Mouse (Mus musculus) hindbrain, embryonic 14.5 days (tissue): ENCODE data around the gene Selenom. TPM values are rescaled to one million over a fixed set of nuclear protein-coding genes. Genes with fewer than 3 reads are reported as not detected.

Experiments
- ATAC-seq: fragments of 200-750 bp; cut with Nextera tagmentation; 2 replicates; pipeline ENCODE4 v1.8.0; 2017; ENCODE audit warnings: moderate number of reproducible peaks, mild to moderate bottlenecking, moderate TSS enrichment, moderate library complexity; ENCODE audit not compliant: low FRiP score
- DNase-seq: peaks from one replicate; pipeline ENCODE4 v3.0.0-alpha.2; 2015; ENCODE audit warnings: low spot score
- H3K27ac ChIP-seq: fragments of 300-500 bp; sonication (generic); 2 replicates; pipeline ENCODE4 v1.5.1; 2014; ENCODE audit warnings: mild to moderate bottlenecking, moderate library complexity
- H3K27me3 ChIP-seq: fragments of 300-500 bp; sonication (generic); 2 replicates; pipeline ENCODE4 v1.6.1; 2014; ENCODE audit warnings: mild to moderate bottlenecking, low read length, mixed read lengths; ENCODE audit not compliant: control insufficient read depth, insufficient read depth
- H3K36me3 ChIP-seq: fragments of 300-500 bp; sonication (generic); replicated peaks from 2 replicates; pipeline ENCODE4 v1.6.1; 2014; ENCODE audit not compliant: control insufficient read depth, insufficient read depth
- H3K4me1 ChIP-seq: fragments of 300-500 bp; sonication (generic); replicated peaks from 2 replicates; pipeline ENCODE4 v1.6.1; 2014; ENCODE audit warnings: antibody characterized with exemption, low read length, mixed read lengths; ENCODE audit not compliant: control insufficient read depth, insufficient read depth
- H3K4me2 ChIP-seq: fragments of 300-500 bp; sonication (generic); replicated peaks from 2 replicates; pipeline ENCODE4 v1.6.1; 2014; ENCODE audit warnings: mild to moderate bottlenecking, moderate library complexity
- H3K4me3 ChIP-seq: fragments of 300-500 bp; sonication (generic); replicated peaks from 2 replicates; pipeline ENCODE4 v1.5.1; 2014; ENCODE audit warnings: mild to moderate bottlenecking, low read length
- H3K9ac ChIP-seq: fragments of 300-500 bp; sonication (generic); 2 replicates; pipeline ENCODE4 v1.6.1; 2014
- H3K9me3 ChIP-seq: fragments of 300-500 bp; sonication (generic); 2 replicates; pipeline ENCODE4 v1.6.1; 2016; ENCODE audit warnings: low read length; ENCODE audit not compliant: control insufficient read depth
- WGBS: fragments of 180-500 bp; shearing (Covaris S2); extraction: QIAGEN DNeasy Blood & Tissue Kit; methylation state at CpG from one replicate; pipeline ENCODE4 v1.1.7; 2014; 5-methylcytosine and 5-hydroxymethylcytosine counted together
- polyA plus RNA-seq: library from polyadenylated mRNA; unstranded; fragments of >200 nt; fragmentation: Nextera tagmentation; extraction: Ambion mirVana; gene quantifications from 2 replicates; pipeline ENCODE4 v1.2.1, GENCODE M21; 2014

The Selenom gene
- polyA plus RNA-seq, 1 experiment from 2014 or later = 105 TPM

DNA sequence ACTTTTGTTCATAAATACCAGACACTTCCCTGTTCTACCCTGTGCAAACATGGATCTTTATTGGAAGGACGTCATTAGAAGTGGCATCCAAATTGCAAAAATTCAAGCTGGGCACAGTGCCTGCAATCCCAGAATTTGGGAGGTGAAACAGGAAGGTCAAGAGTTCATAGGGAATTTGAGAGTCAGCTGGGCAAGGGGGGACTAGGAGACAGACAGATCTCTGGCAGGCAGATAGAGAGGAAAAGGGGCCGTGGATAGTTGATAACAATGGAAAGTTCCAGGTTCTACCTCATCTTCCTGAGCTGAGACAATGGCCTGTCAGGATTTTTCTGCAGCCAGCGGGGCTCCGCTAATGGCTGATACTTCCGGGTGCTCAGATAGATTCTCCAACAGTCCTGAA, 35.3 kb downstream of the Selenom start:
- Histone ChIP-seq H3K9me3 (no peaks in the 10 kb centered on the region), H3K9ac (no peak overlapping the region)
- 87% methylated on average over 5 of the region's 5 CpGs for WGBS

DNA sequence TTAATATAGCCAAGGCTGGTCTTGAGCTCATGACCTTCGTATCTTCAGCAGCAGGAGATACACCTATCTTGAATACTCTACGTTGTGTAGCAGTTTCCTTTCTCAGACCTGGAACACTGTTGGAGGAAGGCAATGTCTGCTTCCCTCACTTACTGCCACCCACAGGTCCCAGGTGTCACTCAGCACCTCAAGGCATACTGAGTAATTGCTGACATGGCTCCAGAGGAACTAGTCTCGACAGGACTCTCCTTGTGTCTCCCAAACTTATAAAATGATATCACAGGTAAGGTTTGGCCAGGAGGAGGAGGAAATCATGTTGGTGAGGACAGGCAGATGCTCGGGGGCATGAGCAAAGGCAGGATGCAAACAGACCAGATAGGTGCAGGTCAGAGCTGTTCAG, 40.5 kb downstream of the Selenom start:
- Histone ChIP-seq H3K9ac (no peak overlapping the region), H3K36me3 (no peaks in the 10 kb centered on the region), H3K4me3 (no peak overlapping the region), H3K27me3 (no peaks in the 10 kb centered on the region), H3K9me3 (no peaks in the 10 kb centered on the region), H3K27ac (no peak overlapping the region), H3K4me1 (no peaks in the 10 kb centered on the region), H3K4me2 (no peak overlapping the region)
- DNase-seq = no peak
- WGBS = 85% methylated on average over 4 of the region's 4 CpGs
- no peak for ATAC-seq

More for the DNA sequence above, 35.3 kb downstream of the Selenom start:
- ATAC-seq = no peak
- H3K4me2 ChIP-seq = no peak overlapping the region
- H3K4me1 ChIP-seq = no peaks in the 10 kb centered on the region
- no peak overlapping the region for H3K27ac ChIP-seq
- DNase-seq = no peak
- no peaks in the 10 kb centered on the region for H3K27me3 ChIP-seq
- no peak overlapping the region for H3K4me3 ChIP-seq
- H3K36me3 ChIP-seq = no peaks in the 10 kb centered on the region

DNA sequence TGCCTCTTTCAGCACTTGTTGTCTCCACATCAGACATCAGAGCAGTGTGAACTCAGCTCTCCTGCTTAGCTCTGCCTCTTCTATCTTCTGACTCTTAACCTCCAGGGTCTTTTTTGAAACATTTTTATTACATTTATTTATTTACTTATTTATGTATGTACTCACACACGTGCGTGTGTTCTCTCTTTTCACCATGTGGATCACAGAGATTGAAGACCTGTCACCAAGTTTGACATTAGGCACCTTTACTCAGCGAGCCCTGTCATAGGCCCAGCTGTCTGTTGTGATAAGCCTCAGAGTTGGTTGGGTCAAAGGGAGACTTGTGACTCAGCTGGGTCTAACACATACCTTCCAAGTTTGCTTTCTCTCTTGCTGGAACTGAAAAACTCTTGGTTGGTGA, 43.4 kb downstream of the Selenom start:
- Histone ChIP-seq H3K9me3 (no peaks in the 10 kb centered on the region), H3K27ac (no peak overlapping the region), H3K4me3 (no peak overlapping the region), H3K27me3 (no peaks in the 10 kb centered on the region), H3K9ac (no peak overlapping the region), H3K36me3 (no peaks in the 10 kb centered on the region), H3K4me1 (no peaks in the 10 kb centered on the region), H3K4me2 (no peak overlapping the region)
- ATAC-seq (no peak), DNase-seq (no peak)
- 80% methylated on average over 3 of the region's 3 CpGs for WGBS

DNA sequence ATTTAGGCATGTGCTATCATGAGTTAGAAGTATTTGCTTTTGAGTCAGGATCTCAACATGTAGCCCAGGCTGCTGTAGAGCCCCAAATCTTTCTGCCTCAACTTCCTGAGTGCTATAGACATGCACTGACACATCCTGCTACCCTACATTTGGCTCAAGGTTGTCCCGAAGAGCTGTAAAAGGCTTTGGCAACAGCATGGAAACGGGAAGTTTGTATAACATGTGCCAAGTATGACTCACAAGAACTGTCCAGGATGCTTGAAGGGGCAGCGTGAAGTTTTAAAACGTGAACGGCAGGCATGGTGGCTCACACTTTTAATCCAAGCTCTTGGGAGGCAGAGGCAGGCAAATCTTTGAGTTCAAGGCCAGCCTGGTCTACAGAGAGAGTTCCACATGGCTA, 45.7 kb downstream of the Selenom start:
- H3K36me3 ChIP-seq = no peaks in the 10 kb centered on the region
- no peaks in the 10 kb centered on the region for H3K9me3 ChIP-seq
- no peak overlapping the region for H3K27ac ChIP-seq
- H3K9ac ChIP-seq = no peak overlapping the region
- no peaks in the 10 kb centered on the region for H3K27me3 ChIP-seq
- no peak for ATAC-seq
- 85% methylated on average over 5 of the region's 5 CpGs for whole genome bisulfite sequencing
- no peak for DNase-seq
- no peaks in the 10 kb centered on the region for H3K4me1 ChIP-seq
- no peak overlapping the region for H3K4me2 ChIP-seq
- H3K4me3 ChIP-seq = no peak overlapping the region

DNA sequence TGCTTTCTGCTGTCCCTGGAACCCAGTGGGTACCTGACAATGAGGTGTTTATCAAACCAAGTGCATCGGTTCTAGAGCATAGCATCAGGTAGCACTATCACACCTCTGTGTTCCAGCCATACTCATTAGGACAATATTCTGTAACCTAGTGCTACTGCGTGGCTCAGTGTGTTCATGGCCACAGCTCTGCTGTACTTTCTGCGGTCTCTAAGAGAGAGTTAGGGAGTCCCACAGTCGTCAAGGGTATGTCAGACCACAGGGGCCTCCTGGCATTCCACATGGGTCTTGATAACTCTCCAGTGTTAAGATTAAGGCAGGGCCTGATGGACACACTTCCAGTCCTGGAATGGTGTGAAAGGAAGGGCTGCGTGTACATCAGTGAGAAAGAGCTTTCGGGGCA, 49.4 kb downstream of the Selenom start:
- Histone ChIP-seq H3K27me3 (no peaks in the 10 kb centered on the region), H3K4me1 (no peaks in the 10 kb centered on the region), H3K4me3 (no peak overlapping the region), H3K9me3 (no peaks in the 10 kb centered on the region), H3K27ac (no peak overlapping the region), H3K36me3 (no peaks in the 10 kb centered on the region), H3K9ac (no peak overlapping the region), H3K4me2 (no peak overlapping the region)
- DNase-seq (no peak), ATAC-seq (no peak)
- WGBS = 93% methylated on average over 6 of the region's 6 CpGs

DNA sequence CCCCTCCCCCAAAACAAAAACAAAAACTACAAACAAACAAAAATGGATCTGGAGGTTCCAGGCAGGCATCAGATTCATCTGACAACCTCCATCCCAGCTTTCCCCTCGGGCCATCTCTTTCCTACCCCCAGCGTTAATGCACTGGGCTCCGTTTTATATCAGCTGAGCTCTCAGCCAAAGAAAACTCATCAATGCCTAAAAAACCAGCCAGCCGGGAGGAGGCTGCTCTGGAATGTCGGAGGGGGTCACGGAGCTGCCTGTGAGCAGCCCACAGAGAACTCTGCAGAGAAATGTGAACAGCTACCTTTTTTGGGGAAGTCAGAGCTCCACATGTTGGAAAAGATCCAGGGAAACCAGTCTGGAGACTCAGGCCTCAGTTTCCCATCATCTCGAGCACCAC, 50.0 kb downstream of the Selenom start:
- Histone ChIP-seq H3K4me1 (no peaks in the 10 kb centered on the region), H3K9ac (no peak overlapping the region), H3K27me3 (no peaks in the 10 kb centered on the region), H3K4me2 (no peak overlapping the region), H3K27ac (no peak overlapping the region), H3K36me3 (no peaks in the 10 kb centered on the region), H3K4me3 (no peak overlapping the region), H3K9me3 (no peaks in the 10 kb centered on the region)
- no peak for ATAC-seq
- no peak for DNase-seq
- 67% methylated on average over 7 of the region's 7 CpGs for WGBS

DNA sequence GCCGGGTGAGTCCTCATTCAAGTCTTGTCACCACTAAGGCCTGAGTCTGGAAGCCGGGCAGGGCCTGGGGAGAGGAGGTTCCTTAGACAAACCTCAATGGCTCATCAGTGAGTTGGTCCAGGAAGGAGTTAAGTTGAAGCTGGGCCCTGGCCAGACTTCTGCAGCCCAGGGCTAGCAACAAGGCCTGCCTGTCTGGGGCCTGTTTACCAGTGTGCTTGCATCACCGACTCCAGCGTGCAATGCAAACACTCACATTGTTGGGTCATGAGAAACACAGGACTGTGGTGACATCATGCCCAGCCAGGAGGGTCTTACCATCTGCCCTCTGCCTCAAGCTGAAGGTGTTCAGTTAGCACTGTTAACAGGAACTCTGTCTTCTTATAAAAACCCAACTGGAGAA, 51.5 kb downstream of the Selenom start:
- DNase-seq (no peak), ATAC-seq (no peak)
- H3K4me2 ChIP-seq = no peak overlapping the region
- no peak overlapping the region for H3K9ac ChIP-seq
- no peaks in the 10 kb centered on the region for H3K9me3 ChIP-seq
- H3K4me3 ChIP-seq = no peak overlapping the region
- H3K4me1 ChIP-seq = no peaks in the 10 kb centered on the region
- no peaks in the 10 kb centered on the region for H3K27me3 ChIP-seq
- H3K27ac ChIP-seq = no peak overlapping the region
- no peaks in the 10 kb centered on the region for H3K36me3 ChIP-seq
- WGBS = 81% methylated on average over 4 of the region's 4 CpGs

Other genes starting within 250 kb of the Selenom start
- 206 and 216 TPM in 2 replicates for gene Drg1, start 248.3 kb upstream of the Selenom start, polyA plus RNA-seq
- 47.6 and 50.4 TPM in 2 replicates for gene Patz1, start 225.8 kb upstream of the Selenom start, polyA plus RNA-seq
- gene Pik3ip1, start 184.3 kb upstream of the Selenom start, polyA plus RNA-seq = 20.9 and 21.3 TPM in 2 replicates
- 146 and 148 TPM in 2 replicates for gene Limk2, start 105.5 kb upstream of the Selenom start, polyA plus RNA-seq
- gene Rnf185, start 62.3 kb upstream of the Selenom start, polyA plus RNA-seq = 46.3 and 50.6 TPM in 2 replicates
- 0.67 and 0.81 TPM in 2 replicates for gene Pla2g3, start 26.4 kb upstream of the Selenom start, polyA plus RNA-seq
- gene Inpp5j, start 9.9 kb upstream of the Selenom start, polyA plus RNA-seq = 5.7 and 6.9 TPM in 2 replicates
- 15.0 and 17.3 TPM in 2 replicates for gene Smtn, start 25.9 kb downstream of the Selenom start, polyA plus RNA-seq
- 28.5 and 28.7 TPM in 2 replicates for gene Morc2a, start 134.5 kb downstream of the Selenom start, polyA plus RNA-seq